Mouse (Mus musculus) lung, embryonic 16.5 days (tissue): ENCODE measurements around the gene Prrt1. TPM values are rescaled to one million over a fixed set of nuclear protein-coding genes. Genes with fewer than 3 reads are reported as not detected.

Experiments used
- ATAC-seq: fragments of 200-750 bp; cut with Nextera tagmentation; 2 replicates; pipeline ENCODE4 v1.8.0; 2017; ENCODE audit warnings: low read depth, mild to moderate bottlenecking, moderate library complexity
- H3K27ac ChIP-seq: fragments of 300-500 bp; sonication (generic); 2 replicates; pipeline ENCODE4 v1.5.1; 2014; ENCODE audit warnings: mild to moderate bottlenecking, control low read depth, low read length
- H3K27me3 ChIP-seq: fragments of 300-500 bp; sonication (generic); 2 replicates; pipeline ENCODE4 v1.6.1; 2014; ENCODE audit warnings: low read depth, low read length, mixed read lengths; ENCODE audit not compliant: control insufficient read depth, insufficient read depth
- H3K36me3 ChIP-seq: fragments of 300-500 bp; sonication (generic); 2 replicates; pipeline ENCODE4 v1.6.1; 2014; ENCODE audit warnings: low read length; ENCODE audit not compliant: control insufficient read depth, insufficient read depth
- H3K4me1 ChIP-seq: fragments of 300-500 bp; sonication (generic); replicated peaks from 2 replicates; pipeline ENCODE4 v1.6.1; 2014; ENCODE audit warnings: low read length, mixed read lengths; ENCODE audit not compliant: control insufficient read depth, insufficient read depth
- H3K4me2 ChIP-seq: fragments of 300-500 bp; sonication (generic); 2 replicates; pipeline ENCODE4 v1.6.1; 2014; ENCODE audit warnings: low read depth, low read length, control low read depth
- H3K4me3 ChIP-seq: fragments of 300-500 bp; sonication (generic); 2 replicates; pipeline ENCODE4 v1.5.1; 2014; ENCODE audit warnings: mild to moderate bottlenecking, low read length, control low read depth
- H3K9ac ChIP-seq: fragments of 300-500 bp; sonication (generic); 2 replicates; pipeline ENCODE4 v1.6.1; 2014; ENCODE audit warnings: low read length, control low read depth
- H3K9me3 ChIP-seq: fragments of 300-500 bp; sonication (generic); 2 replicates; pipeline ENCODE4 v1.6.1; 2016; ENCODE audit warnings: low read length; ENCODE audit not compliant: control insufficient read depth
- WGBS: fragments of 180-500 bp; shearing (Covaris S2); extraction: QIAGEN DNeasy Blood & Tissue Kit; methylation state at CpG from one replicate; pipeline ENCODE4 v1.1.7; 2014; 5-methylcytosine and 5-hydroxymethylcytosine counted together
- polyA plus RNA-seq: library from polyadenylated mRNA; unstranded; fragments of >200 nt; fragmentation: Nextera tagmentation; extraction: Ambion mirVana; gene quantifications from 2 replicates; pipeline ENCODE4 v1.2.1, GENCODE M21; 2015

The Prrt1 gene
- polyA plus RNA-seq = 0.13 and 0.53 TPM in 2 replicates

DNA sequence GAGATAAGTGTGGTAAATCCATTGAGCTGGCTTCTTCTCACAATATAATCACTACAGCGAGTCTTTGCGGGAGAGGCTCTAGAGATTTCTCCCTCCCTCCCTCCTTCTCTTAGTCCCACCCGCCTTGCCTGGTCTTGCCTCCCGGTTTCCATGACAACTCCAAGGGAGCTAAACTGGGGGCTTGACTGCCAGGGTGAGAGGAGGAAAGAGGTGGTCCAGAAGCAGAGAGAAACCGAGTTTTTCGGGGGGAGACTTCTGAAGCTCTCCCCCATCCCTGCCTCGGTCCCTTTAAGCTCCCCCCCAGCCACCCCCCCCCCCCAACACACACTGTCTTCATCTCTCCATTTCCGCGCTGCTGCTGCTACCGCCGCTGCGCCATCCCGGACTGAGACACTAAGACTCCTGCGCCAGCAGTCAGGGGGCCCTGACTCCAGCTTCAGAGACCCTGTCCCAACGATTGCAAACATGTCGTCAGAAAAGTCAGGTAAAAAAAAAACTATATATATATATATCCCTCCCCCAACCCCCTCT, at the start of gene Prrt1:
Gene Prrt1 (plus strand): TSS at position 313 of the 531 bp plus-strand sequence.
- Histone ChIP-seq H3K4me3 (peak within 1 kb of the TSS; percentile 79), H3K4me2 (peak within 1 kb of the TSS; percentile 88), H3K4me1 (peaks cover 32% of the 10 kb centered on the region), H3K9ac (peak within 1 kb of the TSS; percentile 73), H3K27ac (peak within 1 kb of the TSS; percentile 94), H3K36me3 (0 out of 2 replicates have a peak, but pooled peaks cover 3% of the 10 kb centered on the region), H3K9me3 (no peaks in the 10 kb centered on the region), H3K27me3 (peaks cover 51% of the 10 kb centered on the region)
- WGBS = 2% methylated on average over 14 of the region's 16 CpGs
- no peak for ATAC-seq

DNA sequence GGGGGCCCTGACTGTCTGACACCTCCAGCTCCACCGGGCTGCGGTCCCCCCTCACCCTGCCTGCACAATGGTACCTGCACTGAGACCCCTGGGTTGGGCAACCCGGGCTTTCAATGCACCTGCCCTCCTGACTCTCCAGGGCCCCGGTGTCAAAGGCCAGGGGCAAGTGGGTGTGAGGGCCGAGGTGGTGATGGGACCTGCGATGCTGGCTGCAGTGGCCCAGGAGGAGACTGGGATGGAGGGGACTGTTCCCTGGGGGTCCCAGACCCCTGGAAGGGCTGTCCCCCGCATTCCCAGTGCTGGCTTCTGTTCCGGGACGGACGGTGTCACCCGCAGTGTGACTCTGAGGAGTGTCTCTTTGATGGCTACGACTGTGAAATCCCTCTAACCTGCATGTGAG, 46.8 kb upstream of the Prrt1 start:
- H3K4me3 ChIP-seq = no peak overlapping the region
- no peaks in the 10 kb centered on the region for H3K9me3 ChIP-seq
- no peak overlapping the region for H3K4me2 ChIP-seq
- peaks cover 10% of the 10 kb centered on the region for H3K4me1 ChIP-seq
- no peak for ATAC-seq
- H3K36me3 ChIP-seq = no peaks in the 10 kb centered on the region
- no peak overlapping the region for H3K27ac ChIP-seq
- no peak overlapping the region for H3K9ac ChIP-seq
- no peaks in the 10 kb centered on the region for H3K27me3 ChIP-seq
- 80% methylated on average over 12 of the region's 12 CpGs for WGBS

DNA sequence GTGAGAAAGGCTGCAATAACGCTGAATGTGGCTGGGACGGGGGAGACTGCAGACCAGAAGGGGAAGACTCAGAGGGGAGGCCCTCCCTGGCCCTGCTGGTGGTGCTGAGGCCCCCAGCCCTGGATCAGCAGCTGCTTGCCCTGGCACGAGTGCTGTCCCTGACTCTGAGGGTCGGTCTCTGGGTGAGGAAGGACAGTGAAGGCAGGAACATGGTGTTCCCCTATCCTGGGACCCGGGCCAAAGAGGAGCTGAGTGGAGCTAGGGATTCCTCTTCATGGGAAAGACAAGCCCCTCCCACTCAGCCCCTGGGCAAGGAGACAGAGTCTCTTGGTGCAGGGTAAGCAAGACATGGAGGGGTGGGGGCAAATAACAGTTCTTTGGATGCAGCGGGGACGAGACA, 45.9 kb upstream of the Prrt1 start:
- Histone ChIP-seq H3K9ac (no peak overlapping the region), H3K4me3 (no peak overlapping the region), H3K9me3 (no peaks in the 10 kb centered on the region), H3K27ac (no peak overlapping the region), H3K27me3 (no peaks in the 10 kb centered on the region), H3K4me1 (peaks cover 16% of the 10 kb centered on the region), H3K36me3 (no peaks in the 10 kb centered on the region), H3K4me2 (no peak overlapping the region)
- no peak for ATAC-seq
- 48% methylated on average over 7 of the region's 7 CpGs for WGBS

DNA sequence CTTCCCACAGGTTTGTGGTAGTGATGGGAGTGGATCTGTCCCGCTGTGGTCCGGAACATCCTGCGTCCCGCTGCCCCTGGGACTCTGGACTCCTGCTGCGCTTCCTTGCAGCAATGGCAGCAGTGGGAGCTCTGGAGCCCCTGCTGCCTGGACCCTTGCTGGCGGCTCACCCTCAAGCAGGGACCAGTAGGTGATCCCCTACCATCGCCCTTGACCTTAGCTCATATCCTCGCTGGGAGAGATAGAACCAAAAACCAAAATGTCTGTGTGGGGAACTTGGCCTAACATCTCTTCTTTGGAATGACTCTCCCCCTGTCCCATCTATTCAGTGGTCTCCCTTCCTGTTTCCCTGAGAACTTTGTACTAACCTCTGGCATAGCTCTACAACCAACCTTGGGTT, 45.5 kb upstream of the Prrt1 start:
- no peaks in the 10 kb centered on the region for H3K36me3 ChIP-seq
- no peak for ATAC-seq
- no peak overlapping the region for H3K4me2 ChIP-seq
- H3K9ac ChIP-seq = no peak overlapping the region
- no peaks in the 10 kb centered on the region for H3K9me3 ChIP-seq
- no peak overlapping the region for H3K4me3 ChIP-seq
- peaks cover 17% of the 10 kb centered on the region for H3K4me1 ChIP-seq
- WGBS = 93% methylated on average over 8 of the region's 8 CpGs
- no peaks in the 10 kb centered on the region for H3K27me3 ChIP-seq
- H3K27ac ChIP-seq = no peak overlapping the region

DNA sequence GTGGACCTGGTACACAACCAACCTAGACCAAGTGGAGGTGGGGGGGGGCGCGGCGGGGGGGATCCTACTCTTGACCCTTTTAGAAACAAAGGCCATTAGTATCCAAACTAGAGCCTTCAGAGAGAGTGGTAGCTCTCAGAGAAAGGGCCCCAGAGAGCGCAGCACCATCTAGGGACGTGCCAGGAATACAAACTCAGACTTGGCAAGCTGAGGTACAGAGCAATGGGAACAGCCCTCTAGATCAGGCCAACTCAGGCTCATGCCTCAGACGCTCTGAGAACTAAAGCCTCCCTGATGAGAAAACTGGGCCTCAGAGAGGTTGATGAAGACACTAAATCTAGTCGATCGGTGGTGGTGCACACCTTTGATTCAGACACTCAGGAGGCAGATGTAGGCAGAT, 44.2 kb upstream of the Prrt1 start:
- Histone ChIP-seq H3K9me3 (no peaks in the 10 kb centered on the region), H3K36me3 (no peaks in the 10 kb centered on the region), H3K4me3 (no peak overlapping the region), H3K27me3 (no peaks in the 10 kb centered on the region), H3K4me2 (no peak overlapping the region), H3K27ac (no peak overlapping the region), H3K4me1 (peaks cover 30% of the 10 kb centered on the region), H3K9ac (no peak overlapping the region)
- 94% methylated on average over 8 of the region's 8 CpGs for WGBS
- no peak for ATAC-seq

DNA sequence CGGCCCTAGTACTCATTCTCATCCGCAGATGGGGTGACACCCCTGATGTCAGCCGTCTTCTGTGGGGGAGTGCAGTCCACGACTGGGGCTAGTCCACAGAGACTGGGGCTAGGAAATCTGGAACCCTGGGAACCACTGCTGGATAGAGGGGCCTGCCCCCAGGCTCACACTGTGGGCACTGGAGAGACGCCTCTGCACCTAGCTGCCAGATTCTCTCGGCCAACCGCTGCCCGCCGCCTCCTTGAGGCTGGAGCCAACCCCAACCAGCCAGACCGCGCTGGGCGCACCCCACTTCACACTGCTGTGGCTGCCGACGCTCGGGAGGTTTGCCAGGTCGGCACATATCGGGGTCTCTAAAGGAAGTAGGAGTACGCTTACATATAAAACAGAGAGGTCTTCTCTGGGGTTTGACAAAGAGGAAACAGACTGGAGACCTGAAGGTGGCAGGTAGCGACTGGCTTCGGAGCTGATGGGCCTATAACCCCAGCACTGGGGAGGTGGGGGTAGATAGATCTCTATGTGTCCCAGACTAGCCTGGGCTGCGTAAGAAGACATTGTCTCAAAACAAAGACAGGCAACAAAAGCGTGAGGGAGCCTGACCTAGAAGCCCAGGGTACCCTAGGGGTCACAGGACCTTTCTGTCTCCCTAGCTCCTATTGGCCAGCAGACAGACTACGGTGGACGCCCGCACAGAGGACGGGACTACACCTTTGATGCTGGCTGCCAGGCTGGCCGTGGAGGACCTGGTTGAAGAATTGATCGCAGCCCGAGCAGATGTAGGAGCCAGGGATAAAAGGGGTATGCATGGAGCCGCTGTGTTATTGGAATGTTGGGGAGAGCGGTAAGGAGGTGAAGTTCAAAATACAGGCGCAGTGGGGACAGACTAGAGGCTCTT, 43.2 kb upstream of the Prrt1 start:
- Histone ChIP-seq H3K36me3 (no peaks in the 10 kb centered on the region), H3K9ac (peak overlapping the region; percentile 98), H3K27me3 (no peaks in the 10 kb centered on the region), H3K4me3 (peak overlapping the region; percentile 85), H3K9me3 (no peaks in the 10 kb centered on the region), H3K4me1 (peaks cover 40% of the 10 kb centered on the region), H3K4me2 (peak overlapping the region; percentile 99), H3K27ac (peak overlapping the region; percentile 98)
- ATAC-seq = no peak
- 23% methylated on average over 32 of the region's 32 CpGs for WGBS

DNA sequence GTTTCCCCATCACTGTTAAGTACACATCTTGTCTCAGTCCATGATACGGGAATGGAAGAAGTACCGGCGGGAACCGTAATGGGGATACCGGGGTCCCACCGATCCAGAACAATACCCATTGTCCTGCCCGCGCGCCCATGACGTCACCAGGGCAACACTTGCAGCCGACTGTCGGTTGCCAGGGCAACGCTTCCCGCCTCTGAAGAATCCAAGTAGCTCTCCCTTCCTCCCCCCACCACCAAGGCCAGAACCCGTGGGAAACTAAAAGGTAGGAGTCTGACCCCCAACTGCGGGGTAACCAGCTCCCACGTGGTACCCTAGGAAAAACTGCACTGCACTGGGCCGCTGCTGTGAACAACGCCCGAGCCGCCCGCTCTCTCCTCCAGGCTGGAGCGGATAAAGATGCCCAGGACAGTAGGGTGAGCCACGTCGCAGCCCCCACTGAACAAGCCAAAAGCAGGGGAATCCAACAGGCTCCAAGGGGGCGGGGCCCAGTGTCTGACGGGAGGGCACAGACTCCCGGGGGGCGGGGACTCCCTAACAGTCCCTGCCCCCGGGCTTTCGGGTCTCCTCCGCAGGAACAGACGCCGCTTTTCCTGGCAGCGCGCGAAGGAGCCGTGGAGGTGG, 42.4 kb upstream of the Prrt1 start:
- peak; percentile 82 for ATAC-seq
- no peaks in the 10 kb centered on the region for H3K9me3 ChIP-seq
- H3K4me2 ChIP-seq = peak overlapping the region; percentile 99
- WGBS = under 1% methylated on average over 38 of the region's 38 CpGs
- no peaks in the 10 kb centered on the region for H3K36me3 ChIP-seq
- no peaks in the 10 kb centered on the region for H3K27me3 ChIP-seq
- H3K4me3 ChIP-seq = peak overlapping the region; percentile 85
- peaks cover 46% of the 10 kb centered on the region for H3K4me1 ChIP-seq
- peak overlapping the region; percentile 98 for H3K27ac ChIP-seq
- H3K9ac ChIP-seq = peak overlapping the region; percentile 98

DNA sequence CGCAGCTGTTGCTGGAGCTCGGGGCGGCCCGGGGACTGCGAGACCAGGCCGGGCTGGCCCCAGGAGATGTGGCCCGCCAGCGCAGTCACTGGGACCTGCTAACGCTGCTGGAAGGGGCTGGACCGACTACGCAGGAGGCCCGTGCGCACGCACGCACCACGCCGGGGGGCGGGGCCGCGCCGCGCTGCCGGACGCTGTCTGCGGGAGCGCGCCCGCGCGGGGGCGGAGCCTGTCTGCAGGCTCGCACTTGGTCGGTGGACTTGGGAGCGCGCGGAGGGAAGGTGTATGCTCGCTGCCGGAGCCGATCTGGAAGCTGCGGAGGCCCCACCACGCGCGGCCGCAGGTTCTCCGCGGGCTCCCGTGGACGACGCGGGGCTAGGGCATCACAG, 41.9 kb upstream of the Prrt1 start:
- Histone ChIP-seq H3K4me1 (peaks cover 46% of the 10 kb centered on the region), H3K27ac (peak overlapping the region; percentile 98), H3K4me2 (peak overlapping the region; percentile 99), H3K36me3 (no peaks in the 10 kb centered on the region), H3K9me3 (no peaks in the 10 kb centered on the region), H3K27me3 (no peaks in the 10 kb centered on the region), H3K9ac (peak overlapping the region; percentile 98), H3K4me3 (peak overlapping the region; percentile 85)
- ATAC-seq = peak; percentile 86
- under 1% methylated on average over 30 of the region's 50 CpGs for WGBS

DNA sequence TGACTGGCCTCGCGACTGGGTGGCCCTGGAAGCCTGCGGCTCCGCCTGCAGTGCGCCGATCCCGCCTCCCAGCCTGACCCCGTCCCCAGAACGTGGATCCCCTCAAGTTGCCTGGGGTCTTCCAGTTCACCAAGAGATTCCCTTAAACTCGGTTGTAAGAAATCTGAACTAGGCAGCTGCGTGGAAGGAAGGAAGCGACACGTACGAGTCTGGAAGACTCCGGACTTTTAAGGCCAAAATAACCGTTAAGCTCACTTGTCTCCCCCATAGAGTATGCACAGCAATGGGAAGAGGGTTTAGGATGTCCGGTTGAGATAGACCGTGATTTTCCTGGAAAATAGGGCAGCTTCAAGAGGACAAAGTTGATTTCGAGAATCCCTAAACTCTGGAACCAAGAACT, 41.5 kb upstream of the Prrt1 start:
- 3% methylated on average over 19 of the region's 19 CpGs for WGBS
- H3K4me3 ChIP-seq = peak overlapping the region; percentile 85
- H3K36me3 ChIP-seq = no peaks in the 10 kb centered on the region
- H3K27ac ChIP-seq = peak overlapping the region; percentile 98
- H3K9me3 ChIP-seq = no peaks in the 10 kb centered on the region
- H3K27me3 ChIP-seq = no peaks in the 10 kb centered on the region
- peak overlapping the region; percentile 98 for H3K9ac ChIP-seq
- ATAC-seq = no peak
- H3K4me2 ChIP-seq = peak overlapping the region; percentile 99
- peaks cover 46% of the 10 kb centered on the region for H3K4me1 ChIP-seq
